Mouse (Mus musculus) regulatory T cell (primary cell): ENCODE results near the gene Cav3.

Source experiments
- in situ Hi-C: fragments of 300-600 bp; cut with MboI, MseI; formaldehyde crosslinking; loops from one replicate; pipeline ENCODE4 v1.15.1; 2025; ENCODE audit warnings: high pct_unique_total_duplicates

The Cav3 gene

DNA sequence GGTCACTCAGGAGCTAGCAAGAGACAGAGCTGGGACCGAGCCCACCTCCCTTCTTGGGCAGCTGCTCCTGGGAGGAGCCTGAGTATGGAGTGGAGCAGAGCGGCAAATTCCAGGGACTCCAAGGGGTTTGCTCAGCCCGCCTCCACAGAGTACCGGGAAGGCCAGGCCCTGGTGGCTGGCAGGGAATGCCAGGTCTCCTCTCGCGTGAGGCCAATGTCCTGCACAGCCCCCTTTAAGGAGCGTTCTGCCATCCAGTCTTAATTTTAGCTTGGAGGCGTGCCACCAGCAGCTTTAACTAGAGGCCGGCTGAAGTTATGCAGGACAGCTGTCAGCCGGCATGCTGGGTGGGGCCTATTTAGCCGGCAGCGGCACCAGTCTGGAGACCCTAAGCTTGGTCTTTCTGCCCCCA, at the start of gene Cav3:
Gene Cav3, plus strand, starts transcription at position 165 of the 409 bp plus-strand sequence.
- in situ Hi-C loops: no loop called here

DNA sequence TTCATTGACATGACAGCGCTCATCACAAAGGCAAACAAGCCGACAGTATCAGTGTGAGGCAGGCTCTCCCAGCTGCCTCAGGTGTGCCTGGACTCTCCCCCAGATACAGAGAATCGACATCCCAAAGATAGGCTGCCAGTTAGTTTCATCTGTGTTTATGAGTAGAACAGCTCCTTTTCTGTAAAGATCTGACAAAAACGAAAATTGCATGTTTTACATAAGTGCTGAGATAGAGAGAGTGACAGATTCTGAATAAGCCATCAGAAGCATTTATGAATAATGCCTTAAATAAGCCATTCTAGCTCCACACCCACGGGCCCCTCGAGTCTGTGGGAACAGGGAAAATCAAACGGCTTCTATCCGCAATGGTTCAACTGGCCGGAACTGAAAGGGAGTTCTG, 40.0 kb upstream of the Cav3 start:
- in situ Hi-C loops: no loop called here

DNA sequence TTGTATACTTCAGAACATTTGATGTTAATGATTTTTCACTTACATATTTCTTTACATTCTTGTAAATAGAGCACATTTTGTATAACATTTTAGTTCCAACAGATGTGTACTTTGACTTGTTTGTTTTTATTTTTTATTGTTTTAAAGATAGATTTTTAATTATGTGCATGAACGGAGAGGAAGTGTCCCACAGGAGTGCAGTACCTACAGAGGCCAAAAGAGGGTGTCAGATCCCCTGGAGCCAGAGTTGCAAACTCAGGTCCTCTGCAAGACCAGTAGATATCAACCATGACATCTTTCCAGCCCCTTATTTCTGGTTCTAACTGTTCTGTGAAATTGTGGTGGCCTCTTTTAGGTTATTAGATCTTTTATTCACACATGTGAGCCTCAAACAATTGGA, 38.4 kb upstream of the Cav3 start:
- in situ Hi-C loops: no loop called here

DNA sequence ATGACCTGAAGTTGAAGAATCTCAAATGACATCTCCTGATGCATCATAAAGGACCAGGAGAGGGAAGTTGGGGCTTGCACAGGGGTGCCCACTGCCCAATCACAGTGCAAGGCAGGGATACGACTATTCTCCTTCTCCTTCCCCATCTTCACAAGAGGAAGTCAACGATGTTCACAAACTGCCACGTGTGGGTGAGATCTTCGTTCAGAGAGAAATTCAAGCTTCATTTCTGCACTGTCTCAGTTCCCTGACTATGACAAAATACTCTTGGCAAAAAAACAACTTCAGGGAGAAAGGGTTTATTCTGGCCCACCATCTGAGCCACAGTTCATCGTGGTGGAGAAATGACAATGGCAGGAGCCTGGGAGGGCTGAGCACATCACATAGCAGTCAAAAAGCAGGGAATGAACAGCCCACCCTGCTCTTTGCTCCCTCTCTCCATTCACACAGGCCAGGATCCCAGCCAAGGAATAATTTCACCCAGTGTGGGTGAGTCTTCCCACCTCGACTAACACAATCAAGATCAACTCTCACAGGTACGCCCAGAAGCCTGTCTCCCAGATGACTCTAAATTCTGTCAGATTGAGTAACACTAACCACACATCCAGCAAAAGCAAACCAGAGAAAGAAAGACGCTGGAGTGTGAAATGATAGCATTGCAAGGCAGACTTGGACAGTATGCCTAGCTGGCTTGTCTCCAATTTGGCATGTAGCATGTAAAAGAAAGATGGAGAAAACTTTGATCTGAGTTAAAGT, 35.4 kb upstream of the Cav3 start:
- in situ Hi-C loops: no loop called here

DNA sequence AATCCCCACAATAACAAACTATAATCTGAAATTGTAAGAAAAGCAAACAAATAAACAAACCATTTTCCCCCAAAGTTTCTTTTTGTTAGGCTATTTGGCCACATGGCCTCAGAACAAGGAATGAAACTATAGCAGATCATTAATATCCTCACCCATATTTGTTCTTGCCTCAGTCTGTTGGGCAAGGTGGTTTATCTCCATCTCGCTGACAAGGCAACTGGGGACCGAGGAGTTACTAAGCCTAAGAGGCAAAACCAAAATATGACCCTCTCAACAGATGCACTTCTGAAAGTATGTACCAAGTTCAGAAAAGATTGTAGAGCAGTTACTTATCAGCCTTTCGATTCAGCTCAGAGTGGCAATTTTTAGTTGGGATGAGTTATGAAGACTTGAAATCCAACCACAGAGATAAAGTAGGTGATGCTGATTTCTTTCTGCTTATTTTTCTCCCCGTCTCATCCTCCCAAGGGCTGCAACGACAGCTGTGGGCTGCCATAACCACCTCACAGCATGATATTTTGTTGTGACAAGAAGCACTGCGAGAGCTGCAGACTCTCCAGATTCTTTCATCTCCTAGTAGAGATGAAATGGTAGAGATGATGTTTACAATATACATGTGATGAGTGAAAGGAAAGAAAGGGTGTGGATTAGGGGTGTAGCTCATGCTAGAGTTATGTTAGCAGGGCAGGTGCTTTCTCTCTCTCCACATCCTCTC, 33.1 kb upstream of the Cav3 start:
- in situ Hi-C loops: no loop called here

DNA sequence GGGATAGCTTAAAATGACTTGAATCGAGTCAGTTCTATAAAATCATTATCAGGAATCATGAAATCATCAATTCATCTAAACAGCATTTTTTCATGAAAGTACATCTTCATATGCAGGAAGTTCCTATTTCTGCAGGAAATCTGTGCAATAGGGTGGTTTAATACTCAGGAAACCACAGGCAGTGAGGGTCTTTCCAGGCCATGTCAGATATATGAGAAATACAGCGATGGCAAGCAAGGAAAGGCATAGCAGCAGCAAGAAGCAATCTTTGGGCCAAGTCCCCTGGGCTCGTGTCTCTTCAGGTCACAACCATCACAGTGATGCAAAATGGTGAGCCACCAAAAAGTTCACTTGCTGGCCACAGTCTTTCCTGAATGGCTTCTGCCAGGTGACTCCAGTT, 13.6 kb upstream of the Cav3 start:
- in situ Hi-C loops: no loop called here

DNA sequence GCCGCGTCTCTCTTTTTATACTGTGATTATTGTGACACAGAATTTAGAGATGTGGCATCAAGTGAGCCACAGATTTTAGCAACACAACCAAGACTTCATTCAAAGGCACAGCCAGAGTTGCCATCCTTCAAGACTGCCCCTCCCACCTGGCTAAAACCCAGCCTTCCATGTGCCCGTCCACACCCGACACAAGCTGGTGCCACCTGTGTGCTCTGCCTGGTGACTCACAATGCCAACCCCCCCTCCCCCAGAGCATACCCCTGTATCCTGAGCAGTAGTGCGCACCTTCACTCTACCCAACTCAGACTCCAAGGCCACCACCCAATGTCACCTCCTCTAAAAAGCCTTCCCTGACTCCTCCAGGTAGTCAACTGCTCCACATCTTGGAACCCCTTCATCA, 2.2 kb downstream of the Cav3 start:
- in situ Hi-C loops: no loop called here

DNA sequence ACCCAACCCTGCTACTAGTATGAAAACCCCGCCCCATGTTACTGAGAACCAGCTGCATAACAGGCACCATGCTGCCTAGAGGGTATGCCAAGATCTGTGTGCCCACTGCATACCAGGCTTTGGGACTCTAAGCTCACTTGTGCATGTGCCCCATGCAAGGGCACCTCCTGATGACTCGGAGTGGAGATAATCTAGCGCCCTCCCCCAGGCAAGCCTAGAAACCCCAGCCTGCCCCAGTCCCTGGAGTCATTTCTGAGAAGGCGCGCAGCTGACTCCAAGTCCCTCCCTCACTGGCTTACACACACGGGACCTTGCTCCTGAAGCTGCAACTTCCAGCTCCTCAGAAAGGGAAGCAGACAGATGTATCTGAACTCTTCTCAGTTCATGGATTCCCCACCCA, 4.0 kb downstream of the Cav3 start:
- in situ Hi-C loops: no loop called here

DNA sequence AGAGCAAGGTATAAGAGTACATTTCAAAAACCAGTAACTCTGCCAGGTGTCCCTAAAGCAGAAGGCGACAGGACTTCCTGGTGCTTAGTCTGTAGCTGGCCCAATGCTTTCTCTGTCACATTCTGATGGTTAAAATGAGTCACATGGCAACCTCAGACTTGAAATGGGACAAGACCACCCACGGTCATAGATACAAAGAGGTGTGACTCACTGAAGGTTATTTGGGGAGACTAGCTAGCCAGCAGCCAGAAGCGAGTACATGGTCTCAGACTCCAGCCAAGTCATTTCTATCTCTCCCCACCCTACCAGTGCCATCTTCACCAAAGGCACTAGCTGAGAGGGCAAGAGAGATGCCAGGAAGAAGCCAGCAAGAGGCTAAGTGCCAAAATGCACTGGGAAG, 6.1 kb downstream of the Cav3 start:
- in situ Hi-C loops: no loop called here

DNA sequence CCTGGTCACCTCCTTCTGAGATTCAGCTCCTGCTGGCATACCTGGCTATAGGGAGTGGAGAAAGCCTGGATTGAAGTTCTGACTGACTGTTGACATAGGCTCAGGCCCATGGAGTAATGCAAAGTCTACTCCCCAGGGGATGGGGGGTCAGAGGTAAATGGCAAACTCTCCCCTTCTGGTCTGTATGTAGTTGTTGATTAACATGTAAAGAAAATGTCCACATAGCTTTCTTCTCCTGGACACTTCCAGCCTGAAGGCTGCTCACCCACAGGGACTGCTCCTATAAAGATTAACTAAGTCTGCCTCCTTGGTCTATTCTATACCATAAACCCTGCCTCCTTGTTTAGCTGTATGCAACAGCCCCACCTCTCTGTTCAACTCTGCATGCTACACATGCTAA, 6.7 kb downstream of the Cav3 start:
- in situ Hi-C loops: no loop called here

DNA sequence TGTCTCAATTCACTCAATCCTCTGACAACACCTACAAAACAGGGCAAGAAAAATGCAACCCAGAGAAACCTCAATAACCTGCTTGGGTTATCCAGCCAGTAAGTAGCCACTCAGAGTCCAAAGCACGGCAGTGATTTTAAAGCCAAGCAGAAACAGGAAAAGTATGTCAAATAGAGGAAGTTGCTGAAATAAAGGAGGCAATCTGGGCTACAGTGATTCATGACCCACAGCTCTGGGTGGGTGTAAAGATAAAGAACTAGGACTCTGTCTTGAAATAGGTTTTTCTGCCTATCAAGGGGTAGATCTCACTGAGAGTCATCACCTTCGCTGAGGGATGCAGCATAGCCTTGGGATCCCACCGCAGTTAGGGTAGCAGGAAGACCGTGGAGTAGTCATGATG, 12.3 kb downstream of the Cav3 start:
- in situ Hi-C loops: loop anchor here (10.0 kb wide), 1 partner anchor 67 kb away; no protein-coding TSS in a partner anchor

DNA sequence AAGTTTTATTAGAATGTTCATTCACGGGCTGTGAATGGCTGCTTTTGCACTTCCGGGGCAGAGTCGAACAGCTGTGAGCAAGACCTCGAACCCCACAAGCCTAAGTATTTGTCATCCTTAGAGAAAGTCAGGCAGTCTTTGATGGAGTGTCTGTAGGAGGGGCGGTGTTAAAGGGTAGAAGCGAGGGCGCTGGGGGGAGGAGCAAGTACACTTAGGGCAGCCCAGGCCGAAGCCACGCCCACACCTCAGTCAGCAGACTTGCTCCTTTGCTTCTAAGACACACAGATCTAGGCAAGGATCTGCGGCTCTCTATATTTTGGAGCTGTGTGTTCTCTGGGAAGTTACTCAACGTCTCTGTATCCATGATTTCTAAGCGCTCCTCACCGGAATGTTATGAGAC, 20.6 kb downstream of the Cav3 start:
- in situ Hi-C loops: loop anchor here (10.0 kb wide), 1 partner anchor 75 kb away; no protein-coding TSS in a partner anchor

DNA sequence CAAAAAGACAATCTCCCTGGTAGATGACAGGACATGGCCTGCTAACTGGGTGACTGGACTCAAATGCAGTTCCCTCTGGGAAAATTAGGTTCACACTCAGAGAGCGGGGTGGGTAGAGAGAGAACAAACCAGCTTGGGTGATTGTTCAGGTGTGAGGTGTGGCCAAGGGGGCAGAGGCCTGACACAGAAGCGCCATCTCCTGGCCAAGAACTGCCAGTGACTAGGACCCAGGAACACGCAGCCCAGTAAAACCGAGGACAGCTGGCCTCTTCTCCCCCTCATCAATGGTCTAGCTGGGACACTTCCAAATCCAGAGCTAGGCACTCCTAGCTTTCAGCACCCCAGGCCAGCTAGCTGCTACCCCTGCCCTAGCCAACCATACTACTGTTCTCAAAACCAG, 25.0 kb downstream of the Cav3 start:
- in situ Hi-C loops: no loop called here

DNA sequence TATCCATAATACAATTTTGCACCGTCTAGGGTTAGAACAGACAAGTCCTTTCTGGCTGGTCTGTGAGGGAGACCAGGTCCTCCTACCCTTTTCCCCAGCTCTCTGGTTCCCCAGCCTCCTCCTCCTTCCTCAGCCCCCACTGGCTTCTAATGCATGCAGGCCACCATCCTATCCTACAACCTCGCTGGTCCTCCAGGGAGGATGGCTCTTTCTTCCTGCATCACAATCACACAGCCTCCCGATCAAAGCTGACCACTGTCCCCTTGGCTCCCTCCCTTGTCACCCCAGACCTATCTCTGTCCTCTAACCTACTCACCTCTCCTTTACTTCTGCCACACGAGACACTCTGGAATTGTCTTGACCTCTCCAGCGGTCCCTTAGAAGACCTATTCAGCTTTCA, 28.7 kb downstream of the Cav3 start:
- in situ Hi-C loops: no loop called here

DNA sequence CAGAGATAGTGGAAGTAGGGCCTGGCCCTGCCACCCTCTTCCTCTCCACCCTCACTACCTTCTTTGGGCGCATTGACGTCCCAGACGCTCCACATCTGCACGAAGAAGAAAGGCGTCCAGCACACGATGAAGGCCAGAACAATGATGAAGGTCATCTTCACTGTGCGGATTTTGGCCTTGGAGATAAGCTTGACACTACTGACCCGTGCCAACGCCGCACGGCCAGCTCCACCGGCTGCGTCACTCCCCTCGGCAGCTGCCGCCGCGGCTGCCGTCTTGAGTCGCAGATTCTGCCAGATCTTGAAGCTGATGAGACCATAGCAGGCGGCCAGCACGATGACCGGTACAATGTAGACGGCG, 29.5 kb downstream of the Cav3 start:
- in situ Hi-C loops: no loop called here

DNA sequence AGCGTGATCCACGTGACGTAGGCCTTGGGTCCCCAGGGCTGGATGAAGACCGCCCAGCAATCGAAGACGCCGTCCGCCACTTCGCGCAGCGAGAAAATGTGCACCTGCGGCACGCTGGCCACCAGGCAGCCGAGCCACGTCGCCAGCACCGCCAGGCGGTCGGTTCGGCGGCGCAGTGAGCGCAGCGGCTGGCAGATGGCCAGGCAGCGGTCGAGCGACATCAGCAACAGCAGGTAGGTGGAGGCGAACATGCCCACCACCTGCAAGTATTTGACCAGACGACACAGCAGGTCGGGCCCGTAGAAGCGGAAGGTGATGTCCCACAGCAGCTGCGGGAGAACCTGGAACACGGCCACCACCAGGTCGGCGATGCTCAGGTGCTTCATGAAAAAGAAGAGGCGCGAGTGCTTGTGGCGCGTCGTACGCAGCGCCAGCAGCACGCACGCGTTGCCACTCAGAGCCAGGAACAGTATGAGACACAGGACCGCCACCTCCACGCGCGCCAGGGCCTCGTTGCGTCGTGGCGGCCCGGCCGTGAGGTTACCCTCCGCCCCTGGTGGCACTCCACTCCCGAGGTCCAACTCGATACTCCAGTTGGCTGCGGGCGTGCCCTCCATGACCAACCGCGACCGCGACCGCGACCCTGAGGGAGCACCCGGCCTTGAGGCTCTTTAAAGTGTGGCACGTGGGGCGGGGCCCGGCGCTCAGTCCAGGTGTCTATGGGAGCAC, 30.0 kb downstream of the Cav3 start:
- in situ Hi-C loops: no loop called here

DNA sequence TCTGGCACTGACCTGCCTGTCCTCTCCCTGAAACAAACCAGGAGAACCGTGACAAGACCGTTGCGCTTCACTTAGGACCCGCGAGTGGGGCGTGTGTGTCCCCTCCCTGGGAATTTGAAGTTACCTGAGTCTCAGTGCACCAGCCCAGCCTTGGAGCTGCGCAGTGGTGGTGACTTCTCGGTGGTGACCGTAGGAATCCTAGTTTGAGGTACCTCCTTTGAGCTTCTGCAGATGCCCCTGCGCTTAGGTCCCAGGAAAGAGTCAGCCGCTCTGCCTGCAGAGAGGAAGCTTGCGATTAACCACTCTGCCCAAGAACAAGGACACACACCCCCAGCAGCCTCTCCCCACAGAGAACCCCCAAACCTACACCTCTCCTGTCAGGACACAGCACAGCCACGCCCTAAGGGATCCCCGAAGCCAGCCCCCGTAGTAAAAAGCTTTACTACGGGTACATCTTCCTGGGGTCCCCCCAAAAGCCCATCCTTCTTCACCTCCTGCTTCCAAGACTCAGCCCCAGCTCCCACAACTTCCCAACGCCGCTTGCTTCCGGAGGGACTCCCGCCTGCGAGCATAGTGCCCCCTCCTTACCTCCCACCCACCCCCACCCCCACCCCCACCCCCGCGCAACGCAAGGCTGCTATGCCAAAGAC, 30.7 kb downstream of the Cav3 start, which contains the start of gene Oxtr:
Gene Oxtr, minus strand, starts transcription at position 34 of the 650 bp plus-strand sequence.
- in situ Hi-C loops: loop anchor here (5.0 kb wide), 1 partner anchor 83 kb away; no protein-coding TSS in a partner anchor

DNA sequence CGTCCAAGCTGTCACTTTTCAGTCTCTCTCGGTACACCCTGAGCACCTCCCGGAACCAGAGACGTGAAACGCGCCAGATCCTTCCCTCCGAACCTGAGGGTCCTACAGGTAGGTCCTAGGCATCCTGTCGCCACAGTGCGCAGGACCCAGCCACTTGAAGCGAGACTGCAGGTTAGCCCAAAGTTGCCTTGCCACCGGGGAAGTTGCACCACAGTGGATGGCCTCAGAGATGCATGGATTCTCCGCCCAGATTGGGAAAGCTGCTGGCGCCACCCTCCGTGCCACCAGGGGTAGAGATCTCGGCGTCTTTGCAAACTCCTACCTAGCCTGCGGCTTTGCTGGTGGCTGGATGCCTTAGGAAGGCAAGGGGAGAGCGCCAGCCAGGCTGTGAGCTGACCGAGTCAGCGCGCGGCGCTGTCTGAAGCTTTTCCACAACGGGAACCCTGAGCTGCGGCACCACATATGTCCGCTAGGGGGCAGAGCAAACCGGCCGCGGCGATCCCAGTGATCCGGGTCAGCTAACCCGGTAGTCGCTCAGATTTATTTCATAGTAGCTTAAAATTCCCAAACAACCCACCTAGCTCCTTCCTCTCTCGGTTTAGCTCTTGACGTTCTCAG, 31.4 kb downstream of the Cav3 start:
- in situ Hi-C loops: loop anchor here (5.0 kb wide), 1 partner anchor 83 kb away; no protein-coding TSS in a partner anchor

DNA sequence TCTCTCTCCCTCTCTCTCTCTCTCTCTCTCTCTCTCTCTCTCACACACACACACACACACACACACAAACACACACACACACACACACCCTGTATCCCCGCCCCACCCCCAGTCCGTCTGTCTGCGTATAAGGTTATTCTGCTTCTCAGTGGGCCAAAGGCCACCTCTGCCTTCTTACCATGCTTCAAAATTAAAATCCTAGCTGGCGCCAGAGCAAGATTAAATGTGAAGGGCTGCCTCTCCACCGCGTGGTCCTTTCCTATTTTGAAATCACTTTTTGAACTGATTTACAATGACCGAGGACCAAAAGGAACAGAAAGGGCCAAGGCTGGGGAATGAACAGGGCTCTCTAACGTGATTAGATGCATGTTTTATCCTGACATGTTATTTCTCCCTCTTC, 32.2 kb downstream of the Cav3 start:
- in situ Hi-C loops: loop anchor here (5.0 kb wide), 1 partner anchor 84 kb away; no protein-coding TSS in a partner anchor

DNA sequence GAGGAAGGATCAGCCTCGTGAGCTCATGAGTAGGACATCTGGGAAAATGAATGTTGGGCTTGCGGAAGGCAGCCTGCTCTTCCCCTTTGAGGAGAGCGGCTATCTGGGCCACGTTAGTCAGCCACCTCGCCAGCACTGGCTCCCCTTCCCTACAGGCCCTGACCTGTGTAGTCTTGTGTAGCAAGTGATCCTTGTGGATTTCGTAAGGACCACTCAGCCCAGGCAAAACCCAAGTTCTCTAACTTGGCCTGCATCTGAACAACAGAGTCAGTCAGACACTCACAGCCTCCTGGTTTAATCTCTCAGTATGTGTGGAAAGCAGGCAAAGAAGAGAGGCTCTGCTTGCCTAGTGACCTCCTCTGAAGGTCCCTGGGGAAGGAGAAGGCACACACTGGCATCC, 33.4 kb downstream of the Cav3 start:
- in situ Hi-C loops: loop anchor here (5.0 kb wide), 1 partner anchor 85 kb away; no protein-coding TSS in a partner anchor

DNA sequence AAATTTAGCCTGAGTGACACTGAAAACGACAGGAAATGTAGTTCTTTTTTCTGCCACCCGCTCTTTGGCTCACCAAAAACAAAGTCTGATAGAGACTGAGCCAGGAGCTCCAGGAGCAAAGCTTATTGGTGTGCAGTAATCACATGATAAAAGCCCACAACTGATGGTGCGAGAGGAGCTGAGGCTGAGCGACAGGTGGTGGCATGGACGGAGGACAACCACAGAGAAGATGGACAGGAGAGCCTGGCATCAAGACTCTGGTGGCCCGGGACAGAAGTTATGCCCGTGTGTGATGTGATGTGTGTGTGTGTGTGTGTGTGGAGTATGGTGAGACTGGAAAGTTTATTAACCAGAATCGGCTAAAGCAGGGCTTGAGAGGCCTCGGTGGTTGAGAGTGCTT, 34.1 kb downstream of the Cav3 start:
- in situ Hi-C loops: loop anchor here (5.0 kb wide), 1 partner anchor 86 kb away; no protein-coding TSS in a partner anchor
